29 mouse cellular contexts compared by ENCODE assay signal in genomic region chr11:57595899-57596298, GRCm38 (mm10). TPM values are rescaled to one million over a fixed set of nuclear protein-coding genes. Genes with fewer than 3 reads are reported as not detected.
DNase-seq lines count a peak whose midpoint lies in the region; ATAC-seq lines count a peak whose summit lies in the region.
"Had no signal": no experiment of that assay in that cellular context is flagged by ENCODE, and none has a peak within 500 bp of the region (broad histone marks: within the 10 kb centered on the region; RNA-seq: fewer than 3 reads in every experiment).

No protein-coding gene starts in this region.

- WGBS in hindbrain, embryonic 12.5 days: 60% methylated on average over 5 of the region's 5 CpGs
- WGBS in hindbrain, embryonic 16.5 days: 62% methylated on average over 5 of the region's 5 CpGs
- WGBS in midbrain, embryonic 15.5 days: 61% methylated on average over 5 of the region's 5 CpGs
- WGBS in midbrain, embryonic 10.5 days: 86% methylated on average over 5 of the region's 5 CpGs

- no peak overlapping the region for H3K4me2 ChIP-seq in hindbrain, embryonic 12.5 days (replicated peaks)
- no peak overlapping the region for H3K4me2 ChIP-seq in hindbrain, embryonic 16.5 days (ENCODE audit: low read length)
- no peak overlapping the region for H3K4me2 ChIP-seq in midbrain, embryonic 15.5 days
- H3K4me2 ChIP-seq: embryonic facial prominence, embryonic 13.5 days; forebrain, embryonic 12.5 days; forebrain, embryonic 15.5 days; heart, embryonic 12.5 days; heart, embryonic 15.5 days; hindbrain, embryonic 14.5 days; intestine, embryonic 15.5 days had no signal

- H3K27me3 ChIP-seq in hindbrain, embryonic 12.5 days: no peaks in the 10 kb centered on the region
- no peaks in the 10 kb centered on the region; the same call in 1 of the 2 replicates for H3K27me3 ChIP-seq in hindbrain, embryonic 16.5 days (replicated peaks; ENCODE audit: control insufficient read depth, insufficient read depth, low read length)
- H3K27me3 ChIP-seq in midbrain, embryonic 15.5 days (replicated peaks): no peaks in the 10 kb centered on the region
- H3K27me3 ChIP-seq in midbrain, embryonic 10.5 days (ENCODE audit: low read depth, poor library complexity, severe bottlenecking): peaks cover 20% of the 10 kb centered on the region
- H3K27me3 ChIP-seq: embryonic facial prominence, embryonic 13.5 days; heart, embryonic 15.5 days; intestine, embryonic 15.5 days; Patski had no signal

- H3K4me1 ChIP-seq in hindbrain, embryonic 12.5 days: peaks cover 18% of the 10 kb centered on the region
- peaks cover 20% of the 10 kb centered on the region for H3K4me1 ChIP-seq in hindbrain, embryonic 16.5 days (ENCODE audit: control insufficient read depth, insufficient read depth, low read depth, low read length)
- peaks cover 18% of the 10 kb centered on the region for H3K4me1 ChIP-seq in midbrain, embryonic 15.5 days
- H3K4me1 ChIP-seq in midbrain, embryonic 10.5 days: peaks cover 26% of the 10 kb centered on the region

- H3K4me3 ChIP-seq in hindbrain, embryonic 12.5 days: no peak overlapping the region
- H3K4me3 ChIP-seq in hindbrain, embryonic 16.5 days (ENCODE audit: low read length): no peak overlapping the region
- no peak overlapping the region for H3K4me3 ChIP-seq in midbrain, embryonic 15.5 days
- no peak overlapping the region for H3K4me3 ChIP-seq in midbrain, embryonic 10.5 days
- H3K4me3 ChIP-seq: embryonic facial prominence, embryonic 10.5 days; embryonic facial prominence, embryonic 13.5 days; erythroblast, embryonic 14.5 days; forebrain, embryonic 12.5 days; forebrain, embryonic 15.5 days; heart, embryonic 12.5 days; heart, embryonic 15.5 days; intestine, embryonic 15.5 days had no signal

- no peaks in the 10 kb centered on the region for H3K36me3 ChIP-seq in hindbrain, embryonic 12.5 days
- H3K36me3 ChIP-seq in hindbrain, embryonic 16.5 days (ENCODE audit: control insufficient read depth, insufficient read depth, low read length): no peaks in the 10 kb centered on the region
- H3K36me3 ChIP-seq in midbrain, embryonic 15.5 days (replicated peaks): no peaks in the 10 kb centered on the region
- no peaks in the 10 kb centered on the region for H3K36me3 ChIP-seq in midbrain, embryonic 10.5 days
- H3K36me3 ChIP-seq: embryonic facial prominence, embryonic 10.5 days; embryonic facial prominence, embryonic 13.5 days; forebrain, embryonic 12.5 days; forebrain, embryonic 15.5 days; G1E; heart, embryonic 12.5 days; heart, embryonic 15.5 days; intestine, embryonic 15.5 days had no signal

- H3K9me3 ChIP-seq in hindbrain, embryonic 12.5 days (replicated peaks): no peaks in the 10 kb centered on the region
- H3K9me3 ChIP-seq in hindbrain, embryonic 16.5 days (ENCODE audit: control insufficient read depth, low read length): no peaks in the 10 kb centered on the region
- H3K9me3 ChIP-seq in midbrain, embryonic 15.5 days: no peaks in the 10 kb centered on the region
- no peaks in the 10 kb centered on the region for H3K9me3 ChIP-seq in midbrain, embryonic 10.5 days (replicated peaks)
- H3K9me3 ChIP-seq: embryonic facial prominence, embryonic 10.5 days; embryonic facial prominence, embryonic 13.5 days; forebrain, embryonic 12.5 days; forebrain, embryonic 15.5 days; G1E; heart, embryonic 12.5 days; heart, embryonic 15.5 days; intestine, embryonic 15.5 days had no signal

- H3K27ac ChIP-seq in hindbrain, embryonic 12.5 days: no peak overlapping the region
- H3K27ac ChIP-seq in hindbrain, embryonic 16.5 days (ENCODE audit: low read depth, low read length): no peak overlapping the region
- H3K27ac ChIP-seq in midbrain, embryonic 15.5 days: 0 out of 2 replicates have a peak overlapping the region, but pooled peaks have one; percentile 5
- H3K27ac ChIP-seq in midbrain, embryonic 10.5 days (replicated peaks): no peak overlapping the region
- H3K27ac ChIP-seq: embryonic facial prominence, embryonic 10.5 days; embryonic facial prominence, embryonic 13.5 days; forebrain, embryonic 12.5 days; forebrain, embryonic 15.5 days; heart, embryonic 15.5 days; hindbrain, embryonic 14.5 days; intestine, embryonic 15.5 days had no signal

- H3K9ac ChIP-seq in hindbrain, embryonic 12.5 days: no peak overlapping the region
- H3K9ac ChIP-seq in hindbrain, embryonic 16.5 days (ENCODE audit: low read depth, low read length): no peak overlapping the region
- H3K9ac ChIP-seq in midbrain, embryonic 15.5 days: no peak overlapping the region
- H3K9ac ChIP-seq: embryonic facial prominence, embryonic 13.5 days; forebrain, embryonic 12.5 days; forebrain, embryonic 15.5 days; heart, embryonic 12.5 days; heart, embryonic 15.5 days; hindbrain, embryonic 14.5 days; intestine, embryonic 15.5 days had no signal

- no peak for DNase-seq in midbrain, embryonic 10.5 days (ENCODE audit: low spot score)
- peak; percentile 13 for DNase-seq in brain, adult 2 months (ENCODE audit: low read depth, low spot score)
- no peak for DNase-seq in spleen, adult 12 weeks (ENCODE audit: low spot score)
- DNase-seq: adrenal gland, postnatal 10 days; adrenal gland, postnatal 36 days; B cell, adult 2 months; cerebellum, adult 11-12 months; cerebellum, adult 8-10 months; cerebellum, postnatal 10 days; cerebellum, postnatal 36 days; embryo, embryonic 11 days; gastrocnemius, postnatal 25 days; heart, adult 18-20 months; heart, postnatal 10 days; heart, postnatal 36 days had no signal

- ATAC-seq in hindbrain, embryonic 12.5 days (ENCODE audit: low FRiP score): 0 out of 2 replicates have a peak, but pooled peaks have one; percentile 16
- no peak for ATAC-seq in hindbrain, embryonic 16.5 days
- peak; percentile 28; the same call in 1 of the 2 replicates for ATAC-seq in midbrain, embryonic 15.5 days (replicated peaks)
- ATAC-seq: forebrain, embryonic 15.5 days; intestine, embryonic 15.5 days; Patski had no signal

RNA-seq across cellular contexts. Expression of gene Galnt10, which starts 49.3 kb away (rescaled TPM):
- polyA plus RNA-seq in hindbrain, embryonic 12.5 days (2016; fragmentation: Nextera tagmentation; extraction: Ambion mirVana): 31.1 and 31.4 TPM in 2 replicates
- 12.3 and 13.1 TPM in 2 replicates for polyA plus RNA-seq in hindbrain, embryonic 16.5 days (2015; fragmentation: Nextera tagmentation; extraction: Ambion mirVana)
- polyA plus RNA-seq in midbrain, embryonic 15.5 days (2015; fragmentation: Nextera tagmentation; extraction: Ambion mirVana): 16.4 and 16.5 TPM in 2 replicates
- polyA plus RNA-seq in midbrain, embryonic 10.5 days (2016; fragmentation: Nextera tagmentation; extraction: Ambion mirVana): 28.1 and 30.7 TPM in 2 replicates
